Comparison of ENCODE assay signal across 16 mouse cellular contexts in the genomic region with DNA sequence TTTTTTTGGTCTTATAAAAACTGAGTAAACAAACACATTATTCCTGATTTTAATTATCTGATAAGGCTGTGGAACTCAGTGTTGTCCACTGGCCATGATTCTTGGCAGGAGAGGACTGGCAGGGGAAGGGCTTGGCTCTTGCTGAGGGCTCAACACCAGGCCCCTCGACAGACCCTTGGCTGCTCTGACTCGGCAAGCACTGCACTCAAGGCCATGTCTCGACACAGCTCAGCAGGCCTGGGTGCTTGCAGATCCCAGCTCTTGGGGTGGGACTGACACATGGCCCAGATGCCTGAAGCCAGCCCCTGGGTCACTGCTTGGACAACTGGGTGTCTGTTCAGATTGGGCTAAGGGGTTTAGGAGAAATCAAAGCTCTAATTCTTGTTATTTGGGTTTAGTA. TPM values are rescaled to one million over a fixed set of nuclear protein-coding genes. Genes with fewer than 3 reads are reported as not detected.
DNase-seq lines count a peak whose midpoint lies in the region; ATAC-seq lines count a peak whose summit lies in the region.
"Had no signal": no experiment of that assay in that cellular context is flagged by ENCODE, and none has a peak within 500 bp of the region (broad histone marks: within the 10 kb centered on the region; RNA-seq: fewer than 3 reads in every experiment).

No protein-coding gene starts in this region.

- no peak overlapping the region for H3K9ac ChIP-seq in lung, embryonic 16.5 days (ENCODE audit: low read length)
- H3K9ac ChIP-seq: hindbrain, embryonic 15.5 days; liver, embryonic 15.5 days; midbrain, embryonic 12.5 days had no signal

- H3K9me3 ChIP-seq in lung, embryonic 16.5 days (ENCODE audit: control insufficient read depth, low read length), result no peaks in the 10 kb centered on the region
- no peaks in the 10 kb centered on the region for H3K9me3 ChIP-seq in hindbrain, embryonic 10.5 days
- H3K9me3 ChIP-seq: hindbrain, embryonic 15.5 days; liver, embryonic 15.5 days; midbrain, embryonic 12.5 days had no signal

- H3K4me3 ChIP-seq in lung, embryonic 16.5 days (ENCODE audit: low read length), result no peak overlapping the region
- no peak overlapping the region for H3K4me3 ChIP-seq in hindbrain, embryonic 10.5 days
- H3K4me3 ChIP-seq: hindbrain, embryonic 15.5 days; layer of hippocampus, adult 2 months; liver, embryonic 15.5 days; midbrain, embryonic 12.5 days had no signal

- intact Hi-C loops in left cerebral cortex, postnatal 4 days (cut with DNase I), result no loop called here
- intact Hi-C loops in left cerebral cortex, postnatal 14 days (cut with DNase I), result no loop called here
- intact Hi-C loops in gastrocnemius, postnatal 14 days (cut with DNase I; ENCODE audit: low total_unique reads), result no loop called here

- H3K4me1 ChIP-seq in lung, embryonic 16.5 days (replicated peaks; ENCODE audit: control insufficient read depth, insufficient read depth, low read length), result 0 out of 2 replicates have a peak, but pooled peaks cover 2% of the 10 kb centered on the region
- peaks cover 6% of the 10 kb centered on the region; the same call in 1 of the 2 replicates for H3K4me1 ChIP-seq in hindbrain, embryonic 10.5 days (replicated peaks)
- H3K4me1 ChIP-seq: hindbrain, embryonic 15.5 days; midbrain, embryonic 12.5 days had no signal

- no peak for ATAC-seq in cerebellum, adult (ENCODE audit: insufficient number of reproducible peaks, low FRiP score, low TSS enrichment)
- ATAC-seq in lung, embryonic 16.5 days (ENCODE audit: low read depth), result peak; percentile 81

- peak; percentile 44 to 48 for DNase-seq in cerebellum, postnatal 14 days
- peak; percentile 38 for DNase-seq in left cerebral cortex, postnatal 4 days
- DNase-seq in left cerebral cortex, postnatal 14 days (ENCODE audit: low spot score in 2 of 2), result no peak
- peak; percentile 49 for DNase-seq in gastrocnemius, postnatal 14 days
- no peak for DNase-seq in left cerebral cortex, adult 8-10 months (ENCODE audit: low spot score in 2 of 2)
- no peak for DNase-seq in hindbrain, embryonic 10.5 days (ENCODE audit: low spot score)
- DNase-seq: B cell, adult 2 months; cerebellum, adult 11 months; thymus, postnatal 36 days had no signal

- H3K27ac ChIP-seq in lung, embryonic 16.5 days (ENCODE audit: low read length), result 0 out of 2 replicates have a peak overlapping the region, but pooled peaks have one; percentile 38
- H3K27ac ChIP-seq in hindbrain, embryonic 10.5 days, result no peak overlapping the region
- H3K27ac ChIP-seq: hindbrain, embryonic 15.5 days; layer of hippocampus, adult 2 months; liver, embryonic 15.5 days; midbrain, embryonic 12.5 days had no signal

- no peaks in the 10 kb centered on the region for H3K27me3 ChIP-seq in lung, embryonic 16.5 days (ENCODE audit: control insufficient read depth, insufficient read depth, low read depth, low read length)
- no peaks in the 10 kb centered on the region for H3K27me3 ChIP-seq in hindbrain, embryonic 10.5 days (ENCODE audit: insufficient read depth, poor library complexity, severe bottlenecking)
- H3K27me3 ChIP-seq: hindbrain, embryonic 15.5 days; liver, embryonic 15.5 days; midbrain, embryonic 12.5 days had no signal

- WGBS in lung, embryonic 16.5 days, result 29% methylated on average over 3 of the region's 3 CpGs
- 87% methylated on average over 3 of the region's 3 CpGs for WGBS in hindbrain, embryonic 10.5 days

- H3K36me3 ChIP-seq in lung, embryonic 16.5 days (ENCODE audit: control insufficient read depth, insufficient read depth, low read length), result peaks cover 7% of the 10 kb centered on the region
- H3K36me3 ChIP-seq in hindbrain, embryonic 10.5 days, result peaks cover 62% of the 10 kb centered on the region
- H3K36me3 ChIP-seq: liver, embryonic 15.5 days had no signal

- H3K4me2 ChIP-seq in lung, embryonic 16.5 days (ENCODE audit: low read depth, low read length), result no peak overlapping the region
- H3K4me2 ChIP-seq: hindbrain, embryonic 15.5 days; liver, embryonic 15.5 days; midbrain, embryonic 12.5 days had no signal

RNA-seq across cellular contexts. Expression of gene Mindy4, which starts 11.4 kb away (rescaled TPM):
- 10 to 100 TPM; 13.4 to 14.6 TPM for total RNA-seq in left cerebral cortex, postnatal 4 days (2021)
- 10 to 100 TPM in 1 of 2 experiments, 1 to 10 TPM in 1; 9.6 to 10.7 TPM for total RNA-seq in left cerebral cortex, postnatal 14 days (2021)
- total RNA-seq in gastrocnemius, postnatal 14 days (2021), result 1 to 10 TPM; 2.6 to 3.7 TPM
- polyA plus RNA-seq in lung, embryonic 16.5 days (2015; fragmentation: Nextera tagmentation; extraction: Ambion mirVana), result 18.5 and 18.6 TPM in 2 replicates
- total RNA-seq in left cerebral cortex, adult 8-10 months (2022), result 10 to 100 TPM in 3 of 4 experiments, 1 to 10 TPM in 1; 9.1 to 12.6 (median 10.6) TPM
- polyA plus RNA-seq in hindbrain, embryonic 10.5 days (2016; fragmentation: Nextera tagmentation; extraction: Ambion mirVana), result 17.2 and 17.8 TPM in 2 replicates

RNA-seq across cellular contexts. Expression of gene Inmt, which starts 39.7 kb away (rescaled TPM):
- total RNA-seq in left cerebral cortex, postnatal 4 days (2021), result not detected
- total RNA-seq in left cerebral cortex, postnatal 14 days (2021), result not detected
- 1 to 10 TPM in 1 of 2 experiments, under 1 TPM in 1; 0.72 to 1.4 TPM for total RNA-seq in gastrocnemius, postnatal 14 days (2021)
- 0.19 TPM in 1 of 2 replicates, not detected in the other for polyA plus RNA-seq in lung, embryonic 16.5 days (2015; fragmentation: Nextera tagmentation; extraction: Ambion mirVana)
- total RNA-seq in left cerebral cortex, adult 8-10 months (2022), result 1 to 10 TPM; 2.8 to 6.3 (median 4.6) TPM
- 1.9 and 2.5 TPM in 2 replicates for polyA plus RNA-seq in hindbrain, embryonic 10.5 days (2016; fragmentation: Nextera tagmentation; extraction: Ambion mirVana)
- polyA plus RNA-seq: hindbrain, embryonic 15.5 days; midbrain, embryonic 12.5 days; neural tube, embryonic 11.5 days had no signal

Comparison
In these comparisons a context has a peak if more than half of its experiments do, and no peak if none do; other contexts are left out.
1. DNase-seq: peak in cerebellum, postnatal 14 days (2 of 2), left cerebral cortex, postnatal 4 days (single experiment) and gastrocnemius, postnatal 14 days (single experiment); none in left cerebral cortex, postnatal 14 days (0 of 2), left cerebral cortex, adult 8-10 months (0 of 2) and hindbrain, embryonic 10.5 days (single experiment).